Mouse (Mus musculus) kidney, postnatal 0 days (tissue): ENCODE results near the gene Elovl7. TPM values are rescaled to one million over a fixed set of nuclear protein-coding genes. Genes with fewer than 3 reads are reported as not detected.
A peak's percentile ranks its signal among the peaks of the same experiment; 100 is the strongest.

Source experiments
- ATAC-seq: fragments of 200-750 bp; cut with Nextera tagmentation; replicated peaks from 2 replicates; pipeline ENCODE4 v1.8.0; 2017; ENCODE audit warnings: low read depth, moderate number of reproducible peaks, moderate TSS enrichment, moderate library complexity; ENCODE audit not compliant: low FRiP score
- DNase-seq: peaks from one replicate; pipeline ENCODE4 v3.0.0-alpha.2; 2016; ENCODE audit warnings: low spot score
- H3K27ac ChIP-seq: fragments of 300-500 bp; sonication (generic); 2 replicates; pipeline ENCODE4 v1.5.1; 2014; ENCODE audit warnings: mild to moderate bottlenecking
- H3K27me3 ChIP-seq: fragments of 300-500 bp; sonication (generic); 2 replicates; pipeline ENCODE4 v1.6.1; 2014; ENCODE audit warnings: low read length, mixed read lengths; ENCODE audit not compliant: insufficient read depth
- H3K36me3 ChIP-seq: fragments of 300-500 bp; sonication (generic); 2 replicates; pipeline ENCODE4 v1.6.1; 2014; ENCODE audit warnings: low read length, mixed read lengths; ENCODE audit not compliant: insufficient read depth
- H3K4me1 ChIP-seq: fragments of 300-500 bp; sonication (generic); replicated peaks from 2 replicates; pipeline ENCODE4 v1.6.1; 2014; ENCODE audit warnings: antibody characterized with exemption, low read length, mixed read lengths; ENCODE audit not compliant: insufficient read depth
- H3K4me2 ChIP-seq: fragments of 300-500 bp; sonication (generic); 2 replicates; pipeline ENCODE4 v1.6.1; 2014; ENCODE audit warnings: mild to moderate bottlenecking, low read length, moderate library complexity, mixed read lengths
- H3K4me3 ChIP-seq: fragments of 300-500 bp; sonication (generic); replicated peaks from 2 replicates; pipeline ENCODE4 v1.5.1; 2014; ENCODE audit warnings: low read depth, low read length
- H3K9ac ChIP-seq: fragments of 300-500 bp; sonication (generic); 2 replicates; pipeline ENCODE4 v1.6.1; 2014; ENCODE audit warnings: low read depth, low read length
- H3K9me3 ChIP-seq: fragments of 300-500 bp; sonication (generic); replicated peaks from 2 replicates; pipeline ENCODE4 v1.6.1; 2016; ENCODE audit warnings: low read length, inconsistent platforms, mixed read lengths
- CTCF ChIP-seq: IDR thresholded peaks from 2 replicates; pipeline ENCODE4 v1.5.1; 2016; ENCODE audit warnings: antibody characterized with exemption, low read depth, mild to moderate bottlenecking, moderate library complexity
- WGBS: fragments of 180-500 bp; shearing (Covaris S2); extraction: QIAGEN DNeasy Blood & Tissue Kit; methylation state at CpG from one replicate; pipeline ENCODE4 v1.1.7; 2014; 5-methylcytosine and 5-hydroxymethylcytosine counted together
- polyA plus RNA-seq: library from polyadenylated mRNA; unstranded; fragments of >200 nt; fragmentation: Nextera tagmentation; extraction: Ambion mirVana; gene quantifications from 2 replicates; pipeline ENCODE4 v1.2.1, GENCODE M21; 2015

Elovl7 gene
- polyA plus RNA-seq, 1 experiment from 2014 or later = 34.5 TPM

GRCm38 (mm10) chr13:108210960-108211359, 3.2 kb upstream of the Elovl7 start:
- 0 out of 2 replicates have a peak, but pooled peaks cover 3% of the 10 kb centered on the region for H3K4me1 ChIP-seq
- no peaks in the 10 kb centered on the region for H3K27me3 ChIP-seq
- no peak for DNase-seq
- TF ChIP-seq CTCF = no peak
- H3K27ac ChIP-seq = no peak overlapping the region
- H3K4me2 ChIP-seq = no peak overlapping the region
- H3K9me3 ChIP-seq = no peaks in the 10 kb centered on the region
- WGBS = 91% methylated on average over 8 of the region's 8 CpGs
- no peak for ATAC-seq
- no peaks in the 10 kb centered on the region for H3K36me3 ChIP-seq
- H3K4me3 ChIP-seq = no peak overlapping the region
- no peak overlapping the region for H3K9ac ChIP-seq

- no peak overlapping the region for H3K4me2 ChIP-seq
- no peak for ATAC-seq
- no peaks in the 10 kb centered on the region for H3K9me3 ChIP-seq
- H3K27me3 ChIP-seq = no peaks in the 10 kb centered on the region
- no peak for TF ChIP-seq CTCF
- WGBS = 38% methylated on average over 5 of the region's 5 CpGs
- H3K9ac ChIP-seq = no peak overlapping the region
- H3K36me3 ChIP-seq = no peaks in the 10 kb centered on the region
- H3K4me3 ChIP-seq = no peak overlapping the region
- peak overlapping the region; percentile 75 for H3K27ac ChIP-seq
- DNase-seq = peak; percentile 26
- H3K4me1 ChIP-seq = 0 out of 2 replicates have a peak, but pooled peaks cover 3% of the 10 kb centered on the region
These were observed 1.7 kb upstream of the Elovl7 start for GRCm38 (mm10) chr13:108212397-108213018.

- H3K4me1 ChIP-seq = 0 out of 2 replicates have a peak, but pooled peaks cover 3% of the 10 kb centered on the region
- H3K27me3 ChIP-seq = no peaks in the 10 kb centered on the region
- peak overlapping the region; percentile 81 for H3K9ac ChIP-seq
- DNase-seq (peak; percentile 37), ATAC-seq (peak; percentile 70; the same call in 1 of the 2 replicates)
- H3K36me3 ChIP-seq = no peaks in the 10 kb centered on the region
- peak overlapping the region; percentile 98 for H3K4me2 ChIP-seq
- H3K9me3 ChIP-seq = no peaks in the 10 kb centered on the region
- under 1% methylated on average over 47 of the region's 50 CpGs for WGBS
- TF ChIP-seq CTCF = no peak
- peak overlapping the region; percentile 77 for H3K27ac ChIP-seq
- H3K4me3 ChIP-seq = peak overlapping the region; percentile 73
These were observed 392 bp downstream of the Elovl7 start for GRCm38 (mm10) chr13:108214485-108215107.

- Histone ChIP-seq H3K4me2 (peak overlapping the region; percentile 98), H3K9ac (peak overlapping the region; percentile 81), H3K9me3 (no peaks in the 10 kb centered on the region), H3K27me3 (no peaks in the 10 kb centered on the region), H3K4me1 (0 out of 2 replicates have a peak, but pooled peaks cover 3% of the 10 kb centered on the region), H3K4me3 (peak overlapping the region; percentile 73), H3K27ac (no peak overlapping the region), H3K36me3 (no peaks in the 10 kb centered on the region)
- no peak for TF ChIP-seq CTCF
- no peak for ATAC-seq
- WGBS = 3% methylated on average over 12 of the region's 12 CpGs
- no peak for DNase-seq
These were observed 1.1 kb downstream of the Elovl7 start for GRCm38 (mm10) chr13:108215231-108215780.

- H3K36me3 ChIP-seq = no peaks in the 10 kb centered on the region
- TF ChIP-seq CTCF = no peak
- no peak overlapping the region for H3K4me2 ChIP-seq
- no peak for ATAC-seq
- H3K27ac ChIP-seq = no peak overlapping the region
- 0 out of 2 replicates have a peak, but pooled peaks cover 1% of the 10 kb centered on the region for H3K4me1 ChIP-seq
- H3K9ac ChIP-seq = no peak overlapping the region
- no peaks in the 10 kb centered on the region for H3K27me3 ChIP-seq
- no peaks in the 10 kb centered on the region for H3K9me3 ChIP-seq
- H3K4me3 ChIP-seq = no peak overlapping the region
- no peak for DNase-seq
- 82% methylated on average over 7 of the region's 7 CpGs for WGBS
These were observed 5.6 kb downstream of the Elovl7 start for GRCm38 (mm10) chr13:108219773-108220172.

GRCm38 (mm10) chr13:108229191-108229590, 15.0 kb downstream of the Elovl7 start:
- Histone ChIP-seq H3K9ac (no peak overlapping the region), H3K4me2 (no peak overlapping the region), H3K4me3 (no peak overlapping the region), H3K9me3 (no peaks in the 10 kb centered on the region), H3K4me1 (0 out of 2 replicates have a peak, but pooled peaks cover 7% of the 10 kb centered on the region), H3K36me3 (no peaks in the 10 kb centered on the region), H3K27me3 (no peaks in the 10 kb centered on the region), H3K27ac (0 out of 2 replicates have a peak overlapping the region, but pooled peaks have one; percentile 25)
- ATAC-seq (peak; percentile 57; the same call in 1 of the 2 replicates), DNase-seq (no peak)
- WGBS = 41% methylated on average over 3 of the region's 3 CpGs
- TF ChIP-seq CTCF = no peak
